11 mouse cellular contexts compared by ENCODE assay signal in the genomic region with DNA sequence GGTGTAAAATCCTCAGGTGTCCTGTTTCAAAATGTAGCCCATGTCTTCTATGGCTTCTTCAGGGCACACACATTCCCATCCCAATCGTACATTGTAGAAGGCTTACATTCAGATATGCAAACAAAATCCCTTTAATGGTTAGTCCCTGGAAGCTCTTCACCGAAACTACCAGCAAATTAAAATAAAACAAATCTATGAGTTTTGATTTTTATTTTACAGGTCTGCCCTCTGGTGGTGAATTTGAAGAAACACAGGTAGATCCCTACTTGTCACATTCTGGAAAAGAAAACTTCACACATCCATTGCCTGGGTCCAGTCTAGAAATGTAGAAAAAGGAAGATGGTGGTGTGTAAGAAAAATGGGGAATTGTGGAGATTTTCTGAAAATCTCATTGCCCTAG. TPM values are rescaled to one million over a fixed set of nuclear protein-coding genes. Genes with fewer than 3 reads are reported as not detected.
DNase-seq lines count a peak whose midpoint lies in the region; ATAC-seq and TF ChIP-seq lines count a peak whose summit lies in the region.
"Had no signal": no experiment of that assay in that cellular context is flagged by ENCODE, and none has a peak within 500 bp of the region (broad histone marks: within the 10 kb centered on the region; RNA-seq: fewer than 3 reads in every experiment).

No protein-coding gene starts in this region.

- H3K27ac ChIP-seq in embryonic facial prominence, embryonic 11.5 days (replicated peaks; ENCODE audit: low read depth, low read length) = no peak overlapping the region
- H3K27ac ChIP-seq in embryonic facial prominence, embryonic 10.5 days (replicated peaks) = no peak overlapping the region
- H3K27ac ChIP-seq in liver, adult 2 months (replicated peaks; ENCODE audit: insufficient read depth, low read depth, low read length) = no peak overlapping the region
- no peak overlapping the region for H3K27ac ChIP-seq in liver, embryonic 11.5 days (ENCODE audit: low read depth, low read length)

- no peak overlapping the region for H3K4me2 ChIP-seq in embryonic facial prominence, embryonic 11.5 days (ENCODE audit: low read depth, low read length)
- no peak overlapping the region for H3K4me2 ChIP-seq in liver, embryonic 11.5 days

- peak; percentile 42 for TF ChIP-seq CTCF in liver, adult 2 months (IDR thresholded peaks at IDR 0.05; ENCODE audit: low read depth, low read length)

- no peak overlapping the region for H3K4me3 ChIP-seq in embryonic facial prominence, embryonic 11.5 days (ENCODE audit: low read depth, low read length)
- H3K4me3 ChIP-seq in embryonic facial prominence, embryonic 10.5 days = no peak overlapping the region
- H3K4me3 ChIP-seq in liver, adult 2 months (ENCODE audit: insufficient read depth, low read depth, low read length) = no peak overlapping the region
- no peak overlapping the region for H3K4me3 ChIP-seq in liver, embryonic 11.5 days (ENCODE audit: low read depth, low read length)

- 45% methylated on average over 2 of the region's 2 CpGs for WGBS in embryonic facial prominence, embryonic 11.5 days
- WGBS in embryonic facial prominence, embryonic 10.5 days = 43% methylated on average over 2 of the region's 2 CpGs
- WGBS in liver, adult 2 months = 20% methylated on average over 2 of the region's 2 CpGs
- 33% methylated on average over 2 of the region's 2 CpGs for WGBS in liver, embryonic 11.5 days

- H3K9ac ChIP-seq in embryonic facial prominence, embryonic 11.5 days (replicated peaks; ENCODE audit: low read length) = no peak overlapping the region
- H3K9ac ChIP-seq in liver, adult 2 months (ENCODE audit: low read depth, low read length) = no peak overlapping the region
- no peak overlapping the region for H3K9ac ChIP-seq in liver, embryonic 11.5 days (ENCODE audit: low read depth, low read length)

- H3K9me3 ChIP-seq in embryonic facial prominence, embryonic 11.5 days (replicated peaks; ENCODE audit: control insufficient read depth, low read length) = no peaks in the 10 kb centered on the region
- no peaks in the 10 kb centered on the region for H3K9me3 ChIP-seq in embryonic facial prominence, embryonic 10.5 days
- no peaks in the 10 kb centered on the region for H3K9me3 ChIP-seq in liver, embryonic 11.5 days (ENCODE audit: control insufficient read depth, low read length)

- no peaks in the 10 kb centered on the region for H3K79me2 ChIP-seq in liver, adult 2 months (ENCODE audit: control insufficient read depth, insufficient read depth, low read length)

- no peak for ATAC-seq in embryonic facial prominence, embryonic 11.5 days (replicated peaks; ENCODE audit: insufficient number of reproducible peaks, low FRiP score, low TSS enrichment, low read depth)
- ATAC-seq in liver, embryonic 11.5 days (replicated peaks; ENCODE audit: low FRiP score) = no peak
- ATAC-seq: inflammation-experienced regulatory T-cells, adult 6 months had no signal

- peak; percentile 57 for DNase-seq in embryonic facial prominence, embryonic 11.5 days (ENCODE audit: low spot score)
- no peak for DNase-seq in embryonic facial prominence, embryonic 10.5 days (ENCODE audit: low spot score)
- no peak for DNase-seq in liver, adult 2 months (ENCODE audit: extremely low read depth, low read depth, low spot score)
- DNase-seq in liver, embryonic 11.5 days (ENCODE audit: low spot score) = no peak
- DNase-seq in NIH3T3 (ENCODE audit: low read depth) = peak; percentile 52
- peak; percentile 11 for DNase-seq in mesoderm, embryonic 11.5 days (ENCODE audit: low read depth, low spot score)
- DNase-seq in thymus, postnatal 36 days = no peak
- no peak for DNase-seq in thymus, adult 18-20 months
- DNase-seq: layer of hippocampus, postnatal 36 days; lung, postnatal 36 days had no signal

- no peak for TF ChIP-seq POLR2A in liver, adult 2 months (IDR thresholded peaks at IDR 0.05; ENCODE audit: extremely low read depth, insufficient read depth, low read length)

- H3K36me3 ChIP-seq in embryonic facial prominence, embryonic 11.5 days (replicated peaks; ENCODE audit: control insufficient read depth, insufficient read depth, low read depth, low read length) = no peaks in the 10 kb centered on the region
- H3K36me3 ChIP-seq in embryonic facial prominence, embryonic 10.5 days (replicated peaks) = no peaks in the 10 kb centered on the region
- no peaks in the 10 kb centered on the region for H3K36me3 ChIP-seq in liver, adult 2 months (ENCODE audit: control insufficient read depth, insufficient read depth, low read length)
- H3K36me3 ChIP-seq in liver, embryonic 11.5 days (ENCODE audit: control insufficient read depth, insufficient read depth, low read length) = no peaks in the 10 kb centered on the region

- no peaks in the 10 kb centered on the region for H3K4me1 ChIP-seq in embryonic facial prominence, embryonic 11.5 days (ENCODE audit: control insufficient read depth, insufficient read depth, low read length)
- H3K4me1 ChIP-seq in embryonic facial prominence, embryonic 10.5 days = peaks cover 3% of the 10 kb centered on the region; the same call in 1 of the 2 replicates
- H3K4me1 ChIP-seq in liver, adult 2 months (ENCODE audit: control insufficient read depth, insufficient read depth, low read length) = no peaks in the 10 kb centered on the region
- no peaks in the 10 kb centered on the region for H3K4me1 ChIP-seq in liver, embryonic 11.5 days (replicated peaks; ENCODE audit: control insufficient read depth, insufficient read depth, low read length)

- H3K27me3 ChIP-seq in embryonic facial prominence, embryonic 11.5 days (ENCODE audit: control insufficient read depth, insufficient read depth, low read length) = no peaks in the 10 kb centered on the region
- no peaks in the 10 kb centered on the region for H3K27me3 ChIP-seq in embryonic facial prominence, embryonic 10.5 days (replicated peaks; ENCODE audit: low read depth, poor library complexity, severe bottlenecking)
- no peaks in the 10 kb centered on the region; the same call in 1 of the 2 replicates for H3K27me3 ChIP-seq in liver, adult 2 months (ENCODE audit: control insufficient read depth, insufficient read depth, low read length)
- no peaks in the 10 kb centered on the region for H3K27me3 ChIP-seq in liver, embryonic 11.5 days (replicated peaks; ENCODE audit: control insufficient read depth, insufficient read depth, low read length)

RNA-seq across cellular contexts. Expression of a gene that starts 51.5 kb away (rescaled TPM):
- polyA plus RNA-seq in embryonic facial prominence, embryonic 11.5 days (2014; fragmentation: Nextera tagmentation; extraction: Ambion mirVana) = 97.3 and 99.9 TPM in 2 replicates
- 70.9 and 71.8 TPM in 2 replicates for polyA plus RNA-seq in embryonic facial prominence, embryonic 10.5 days (2016; fragmentation: Nextera tagmentation; extraction: Ambion mirVana)
- 8.3 and 10.9 TPM in 2 replicates for total RNA-seq in liver, adult 2 months (2014; rRNA removed)
- polyA plus RNA-seq in liver, adult 2 months (2012; rRNA removed) = 0.41 and 0.95 TPM in 2 replicates
- polyA plus RNA-seq in liver, embryonic 11.5 days (2014; fragmentation: Nextera tagmentation; extraction: Ambion mirVana) = 37.2 and 38.6 TPM in 2 replicates

Comparison
In these comparisons a context has a peak if more than half of its experiments do, and no peak if none do; other contexts are left out.
1. DNase-seq: peak in embryonic facial prominence, embryonic 11.5 days (single experiment), NIH3T3 (single experiment) and mesoderm, embryonic 11.5 days (single experiment); none in embryonic facial prominence, embryonic 10.5 days (single experiment), liver, adult 2 months (single experiment), liver, embryonic 11.5 days (single experiment), thymus, postnatal 36 days (0 of 2) and thymus, adult 18-20 months (0 of 2).
2. RNA of a gene that starts 51.5 kb away (polyA plus RNA-seq): 97.3 to 99.9 TPM in embryonic facial prominence, embryonic 11.5 days, 70.9 to 71.8 TPM in embryonic facial prominence, embryonic 10.5 days and 37.2 to 38.6 TPM in liver, embryonic 11.5 days; 0.41 to 0.95 TPM in liver, adult 2 months; every median in the first group is over 10 times any median in the second.